Mouse (Mus musculus) intestine, postnatal 0 days (tissue): ENCODE data around the gene Bmp7. TPM values are rescaled to one million over a fixed set of nuclear protein-coding genes. Genes with fewer than 3 reads are reported as not detected.
A peak's percentile ranks its signal among the peaks of the same experiment; 100 is the strongest.

Source experiments
- ATAC-seq: fragments of 200-750 bp; cut with Nextera tagmentation; 2 replicates; pipeline ENCODE4 v1.8.0; 2017; ENCODE audit warnings: mild to moderate bottlenecking, moderate TSS enrichment, moderate library complexity
- H3K27ac ChIP-seq: fragments of 300-500 bp; sonication (generic); 2 replicates; pipeline ENCODE4 v1.5.1; 2014; ENCODE audit warnings: mild to moderate bottlenecking, low read depth, low read length, moderate library complexity
- H3K27me3 ChIP-seq: fragments of 300-500 bp; sonication (generic); replicated peaks from 2 replicates; pipeline ENCODE4 v1.6.1; 2014; ENCODE audit warnings: low read length, mixed read lengths; ENCODE audit not compliant: control insufficient read depth, insufficient read depth
- H3K36me3 ChIP-seq: fragments of 300-500 bp; sonication (generic); 2 replicates; pipeline ENCODE4 v1.6.1; 2014; ENCODE audit warnings: mild to moderate bottlenecking, moderate library complexity; ENCODE audit not compliant: control insufficient read depth, insufficient read depth
- H3K4me1 ChIP-seq: fragments of 300-500 bp; sonication (generic); replicated peaks from 2 replicates; pipeline ENCODE4 v1.6.1; 2014; ENCODE audit warnings: antibody characterized with exemption, low read length, mixed read lengths; ENCODE audit not compliant: control insufficient read depth, insufficient read depth
- H3K4me2 ChIP-seq: fragments of 300-500 bp; sonication (generic); replicated peaks from 2 replicates; pipeline ENCODE4 v1.6.1; 2014; ENCODE audit warnings: low read depth, mild to moderate bottlenecking, moderate library complexity
- H3K4me3 ChIP-seq: fragments of 300-500 bp; sonication (generic); 2 replicates; pipeline ENCODE4 v1.5.1; 2014; ENCODE audit warnings: low read depth, low read length
- H3K9ac ChIP-seq: fragments of 300-500 bp; sonication (generic); 2 replicates; pipeline ENCODE4 v1.6.1; 2014; ENCODE audit warnings: mild to moderate bottlenecking, low read depth, low read length
- H3K9me3 ChIP-seq: fragments of 300-500 bp; sonication (generic); 2 replicates; pipeline ENCODE4 v1.6.1; 2016; ENCODE audit warnings: mixed run types; ENCODE audit not compliant: control insufficient read depth
- CTCF ChIP-seq: sonication (generic); IDR thresholded peaks from 2 replicates; pipeline ENCODE4 v1.5.1; 2016; ENCODE audit warnings: low read depth, mild to moderate bottlenecking, control low read depth, antibody characterized with exemption, moderate library complexity
- WGBS: fragments of 180-500 bp; shearing (Covaris S2); extraction: QIAGEN DNeasy Blood & Tissue Kit; methylation state at CpG from one replicate; pipeline ENCODE4 v1.1.7; 2014; 5-methylcytosine and 5-hydroxymethylcytosine counted together
- polyA plus RNA-seq: library from polyadenylated mRNA; unstranded; fragments of >200 nt; fragmentation: Nextera tagmentation; extraction: Ambion mirVana; gene quantifications from 2 replicates; pipeline ENCODE4 v1.2.1, GENCODE M21; 2015

Gene Bmp7
- polyA plus RNA-seq, 1 experiment from 2014 or later, result 37.6 TPM

DNA sequence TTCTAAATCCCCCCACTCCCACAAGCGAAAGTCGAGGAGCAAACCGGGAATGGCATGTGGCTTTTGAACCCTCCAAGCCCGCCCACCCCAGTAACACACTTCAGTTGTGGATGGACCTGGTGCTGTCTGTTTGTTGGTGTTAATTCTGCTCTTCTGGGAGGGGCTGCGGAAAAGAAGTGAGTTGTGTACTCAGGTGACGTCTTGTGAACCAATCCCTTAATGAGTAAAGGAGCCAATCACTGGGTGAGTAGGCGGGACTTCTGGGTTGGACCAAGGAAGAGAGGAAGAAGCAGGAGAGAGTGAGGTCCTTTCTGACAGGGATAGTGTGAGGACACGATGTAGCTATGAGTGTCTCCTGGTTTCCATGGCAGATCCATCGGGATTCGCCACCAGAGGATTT, 83.1 kb downstream of the Bmp7 start:
- Histone ChIP-seq H3K4me3 (no peak overlapping the region), H3K4me1 (no peaks in the 10 kb centered on the region; the same call in 1 of the 2 replicates), H3K27me3 (no peaks in the 10 kb centered on the region), H3K36me3 (no peaks in the 10 kb centered on the region), H3K4me2 (peak overlapping the region; percentile 38), H3K9me3 (no peaks in the 10 kb centered on the region), H3K27ac (peak overlapping the region; percentile 74), H3K9ac (no peak overlapping the region)
- ATAC-seq, result peak; percentile 65
- TF ChIP-seq CTCF, result no peak
- 48% methylated on average over 10 of the region's 10 CpGs for WGBS

DNA sequence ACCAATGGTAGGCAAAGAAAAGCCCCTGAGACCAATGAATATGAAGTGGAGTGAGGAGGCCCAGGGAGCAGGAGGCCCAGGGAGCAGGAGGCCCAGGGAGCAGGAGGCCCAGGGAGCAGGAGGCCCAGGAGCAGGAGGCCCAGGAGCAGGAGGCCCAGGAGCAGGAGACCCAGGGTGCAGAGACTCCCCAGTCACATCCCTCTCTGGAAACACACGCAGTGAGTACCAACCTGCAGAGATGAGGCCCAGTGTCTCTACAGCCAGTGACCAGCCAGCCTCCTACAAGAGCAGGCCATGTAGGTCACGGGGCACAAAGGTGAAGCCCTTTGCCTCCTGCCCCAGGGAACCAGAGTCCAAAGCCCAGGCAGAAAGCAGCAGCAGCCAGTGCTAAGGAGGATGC, 83.6 kb downstream of the Bmp7 start:
- Histone ChIP-seq H3K9me3 (no peaks in the 10 kb centered on the region), H3K4me3 (no peak overlapping the region), H3K4me2 (peak overlapping the region; percentile 38), H3K4me1 (no peaks in the 10 kb centered on the region; the same call in 1 of the 2 replicates), H3K9ac (no peak overlapping the region), H3K27ac (peak overlapping the region; percentile 74), H3K36me3 (no peaks in the 10 kb centered on the region), H3K27me3 (no peaks in the 10 kb centered on the region)
- WGBS, result 54% methylated on average over 2 of the region's 2 CpGs
- no peak for TF ChIP-seq CTCF
- ATAC-seq, result peak; percentile 72

DNA sequence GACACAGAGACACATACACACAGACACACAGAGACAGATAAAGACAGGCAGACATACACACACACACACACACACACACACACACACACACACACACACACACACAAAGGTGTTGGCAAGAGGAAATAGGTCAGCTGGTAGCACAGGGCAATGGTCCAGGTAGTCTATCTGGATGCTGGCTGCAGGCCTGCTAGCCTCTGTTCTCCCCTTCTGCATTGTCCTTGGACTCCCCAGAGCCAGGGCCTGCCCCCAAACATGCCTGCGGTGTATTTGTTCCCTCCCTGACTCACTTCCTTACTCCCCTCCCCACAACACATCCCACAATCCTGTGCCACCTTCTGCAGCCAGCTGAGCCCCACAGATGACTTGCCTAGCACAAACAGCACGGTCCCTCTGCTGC, 86.0 kb downstream of the Bmp7 start:
- WGBS, result 61% methylated on average over 2 of the region's 2 CpGs
- no peaks in the 10 kb centered on the region for H3K27me3 ChIP-seq
- H3K4me2 ChIP-seq, result no peak overlapping the region
- no peak overlapping the region for H3K27ac ChIP-seq
- H3K9ac ChIP-seq, result no peak overlapping the region
- ATAC-seq, result no peak
- no peaks in the 10 kb centered on the region for H3K36me3 ChIP-seq
- no peak for TF ChIP-seq CTCF
- no peaks in the 10 kb centered on the region for H3K9me3 ChIP-seq
- H3K4me1 ChIP-seq, result no peaks in the 10 kb centered on the region; the same call in 1 of the 2 replicates
- H3K4me3 ChIP-seq, result no peak overlapping the region

DNA sequence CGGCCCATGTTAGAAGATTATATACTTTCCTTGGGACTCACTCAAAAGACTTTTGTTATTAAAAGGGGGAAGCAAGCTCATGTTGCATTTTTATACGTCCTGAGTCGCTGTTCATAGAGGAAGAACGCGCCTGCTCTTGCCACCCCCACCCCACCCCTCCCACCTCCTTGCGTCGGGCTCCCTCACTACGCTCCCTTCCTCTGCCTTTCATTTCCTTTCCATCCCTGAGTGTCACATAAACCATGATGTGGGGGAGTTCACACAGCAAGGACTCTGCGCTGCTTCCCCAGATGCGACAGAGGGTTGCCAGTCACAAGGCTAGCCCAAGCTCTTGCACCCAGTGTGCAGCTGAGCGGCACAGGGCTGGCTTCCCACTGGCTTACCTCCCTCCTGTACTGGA, 88.3 kb downstream of the Bmp7 start:
- Histone ChIP-seq H3K4me1 (no peaks in the 10 kb centered on the region; the same call in none of the 2 replicates), H3K4me2 (no peak overlapping the region), H3K27me3 (no peaks in the 10 kb centered on the region), H3K27ac (no peak overlapping the region), H3K9ac (no peak overlapping the region), H3K36me3 (no peaks in the 10 kb centered on the region), H3K4me3 (no peak overlapping the region), H3K9me3 (no peaks in the 10 kb centered on the region)
- 65% methylated on average over 11 of the region's 11 CpGs for whole genome bisulfite sequencing
- no peak for ATAC-seq
- no peak for TF ChIP-seq CTCF

DNA sequence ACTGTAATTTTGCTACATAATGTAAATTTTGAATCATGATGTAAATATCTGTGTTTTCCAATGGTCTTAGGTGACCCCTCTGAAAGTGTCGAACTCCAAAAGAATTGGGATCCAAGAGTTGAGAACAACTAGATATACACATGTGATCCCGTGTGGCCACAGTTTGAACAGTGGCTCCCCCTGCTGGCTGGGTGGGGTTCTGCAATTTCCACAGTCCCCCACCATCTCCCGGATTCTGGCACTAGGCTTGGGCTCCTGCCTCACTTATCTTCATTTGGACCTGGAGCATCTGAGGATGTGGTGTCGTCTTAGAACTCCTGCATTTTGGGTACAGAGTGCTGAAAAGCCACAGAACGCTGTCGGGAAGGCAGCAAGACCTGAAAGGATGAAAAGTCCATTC, 91.9 kb downstream of the Bmp7 start:
- WGBS, result 75% methylated on average over 6 of the region's 6 CpGs
- Histone ChIP-seq H3K4me1 (no peaks in the 10 kb centered on the region; the same call in 1 of the 2 replicates), H3K4me2 (no peak overlapping the region), H3K9ac (no peak overlapping the region), H3K27me3 (no peaks in the 10 kb centered on the region), H3K36me3 (no peaks in the 10 kb centered on the region), H3K27ac (no peak overlapping the region), H3K9me3 (no peaks in the 10 kb centered on the region), H3K4me3 (no peak overlapping the region)
- peak; percentile 78 for TF ChIP-seq CTCF
- no peak for ATAC-seq

DNA sequence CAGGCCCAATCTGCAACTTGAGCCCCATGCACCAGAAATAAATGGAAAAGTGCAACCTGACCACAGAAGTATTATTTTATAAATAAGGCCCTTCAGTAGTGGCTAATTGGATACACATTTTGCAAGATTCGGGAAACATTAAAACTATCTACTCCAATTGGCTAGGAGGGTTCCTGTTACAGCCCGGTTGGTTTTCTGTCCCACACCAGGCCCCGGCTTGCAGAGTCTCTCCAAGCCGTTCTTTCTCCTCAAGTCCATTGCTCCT, 93.9 kb downstream of the Bmp7 start:
- Histone ChIP-seq H3K9ac (no peak overlapping the region), H3K4me2 (no peak overlapping the region), H3K27me3 (no peaks in the 10 kb centered on the region), H3K4me3 (no peak overlapping the region), H3K4me1 (peaks cover 4% of the 10 kb centered on the region; the same call in 1 of the 2 replicates), H3K27ac (no peak overlapping the region), H3K36me3 (no peaks in the 10 kb centered on the region), H3K9me3 (no peaks in the 10 kb centered on the region)
- TF ChIP-seq CTCF, result no peak
- ATAC-seq, result no peak
- WGBS, result 64% methylated on average over 4 of the region's 4 CpGs
